Mouse (Mus musculus) cerebellum, postnatal 25 days (tissue): ENCODE data around the gene Lamc2.
A peak's percentile ranks its signal among the peaks of the same experiment; 100 is the strongest.

Source experiments
- DNase-seq, 2 experiments: peaks; one replicate each; pipeline ENCODE4 v3.0.0; 2021; ENCODE audit warnings: mixed read lengths in 2 of 2

The Lamc2 gene

DNA sequence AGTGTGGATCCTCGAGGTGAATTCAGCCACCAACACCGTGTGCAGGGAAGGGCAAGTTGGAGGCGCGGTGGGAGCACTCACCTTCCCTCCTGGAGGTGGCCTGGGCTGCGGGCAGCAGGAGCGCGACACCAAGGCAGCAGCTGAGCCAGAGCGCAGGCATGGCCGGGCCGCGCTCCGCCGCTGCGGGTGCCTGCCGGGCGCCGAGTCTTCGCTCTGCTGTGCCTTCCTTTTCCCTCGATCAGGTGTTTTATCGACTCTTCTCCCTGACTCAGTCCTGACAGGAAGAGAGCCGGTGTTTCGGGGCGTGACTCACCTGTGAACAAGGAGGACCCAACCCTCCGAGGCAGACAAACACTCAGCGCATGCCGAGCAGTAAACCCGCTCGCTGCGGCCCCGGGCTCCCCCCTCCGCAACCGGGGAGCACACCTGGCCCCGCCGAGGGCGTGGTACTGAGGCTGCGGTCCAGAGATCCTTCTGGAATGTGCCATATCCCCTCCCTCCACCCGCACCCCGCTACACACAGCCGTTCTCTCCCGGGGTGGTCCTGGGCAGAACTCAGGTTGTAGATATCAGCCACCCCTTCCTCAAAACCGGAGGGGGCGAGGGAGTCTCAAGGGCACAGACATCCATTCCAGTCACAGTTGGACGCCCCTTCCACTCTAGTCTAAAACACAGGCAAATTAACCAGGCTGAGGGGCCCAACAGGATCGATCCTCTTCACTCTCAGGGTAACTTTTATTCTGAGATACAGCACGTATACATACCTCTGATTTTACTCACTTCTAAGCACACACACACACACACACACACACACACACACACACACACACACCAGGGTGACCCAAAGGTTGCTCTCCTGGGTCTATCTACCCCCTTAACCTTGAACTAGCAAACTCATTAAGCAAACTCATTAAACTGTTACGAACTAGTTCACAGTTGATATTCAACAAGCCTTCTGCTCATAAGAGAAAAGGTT lies at the start of gene Lamc2:
Gene Lamc2, minus strand, starts transcription at position 620 of the 976 bp plus-strand sequence.
- peak; percentile 59 to 61 for DNase-seq

DNA sequence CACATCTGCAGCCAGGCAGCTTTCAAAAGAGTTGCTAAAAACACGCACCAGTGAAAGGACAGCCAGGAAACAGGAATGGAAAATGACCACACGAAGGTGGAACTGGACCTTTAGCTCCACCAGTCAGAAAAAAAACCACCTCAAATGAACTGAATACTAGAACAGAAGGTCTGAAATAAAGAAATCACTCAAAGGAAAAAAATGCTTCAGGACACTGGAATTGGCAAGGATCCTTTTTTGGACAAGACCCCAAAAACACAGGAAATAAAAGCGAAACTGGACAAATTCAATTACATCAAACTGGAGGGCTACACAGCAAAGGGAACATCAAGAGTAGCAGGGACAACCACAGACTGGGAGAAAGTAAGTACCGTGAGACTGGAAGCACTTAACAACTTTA lies 49.3 kb upstream of the Lamc2 start:
- no peak for DNase-seq

DNA sequence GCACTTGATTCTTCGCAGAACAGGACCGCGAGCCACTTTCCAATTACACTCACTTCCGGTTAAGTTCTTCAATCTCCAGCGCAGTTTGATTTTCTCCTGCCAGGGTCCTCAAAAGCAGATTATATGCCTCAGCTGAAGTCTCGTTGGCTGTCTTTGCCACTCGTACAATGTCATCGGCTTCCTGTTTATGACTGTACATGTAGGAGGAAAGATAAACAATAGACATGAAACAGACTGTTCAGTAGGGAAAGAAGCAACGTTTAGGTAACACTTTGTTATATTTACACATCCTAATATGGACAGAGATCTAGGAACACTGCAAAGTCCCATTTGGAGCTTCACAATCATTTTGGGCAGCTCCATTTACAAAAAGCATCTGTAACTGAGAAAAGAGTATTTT lies 45.4 kb upstream of the Lamc2 start:
- no peak for DNase-seq

- no peak for DNase-seq
Measured at GRCm38 (mm10) chr1:153227916-153228315, 41.7 kb upstream of the Lamc2 start.

DNA sequence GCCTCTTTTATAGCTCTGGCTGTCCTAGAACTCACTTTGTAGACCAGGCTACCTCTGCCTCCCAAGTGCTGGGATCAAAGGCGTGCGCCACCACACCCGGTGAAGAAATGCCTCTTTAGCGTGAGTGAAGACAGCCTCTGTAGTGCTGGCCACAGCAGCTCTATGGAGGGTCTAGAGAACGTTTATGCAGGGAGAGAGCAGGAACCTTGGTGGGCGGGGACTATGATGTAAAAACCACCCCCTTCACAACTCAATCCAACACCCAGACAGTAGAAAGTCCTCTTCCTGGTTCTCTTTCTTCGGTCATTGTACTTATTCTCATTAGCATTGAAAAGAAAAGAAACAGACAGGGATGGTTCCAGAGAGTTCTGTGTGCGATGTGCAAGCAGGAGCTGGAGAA lies 40.8 kb upstream of the Lamc2 start:
- DNase-seq: no peak

GRCm38 (mm10) chr1:153225786-153226725 lies 39.8 kb upstream of the Lamc2 start:
- DNase-seq: no peak

DNA sequence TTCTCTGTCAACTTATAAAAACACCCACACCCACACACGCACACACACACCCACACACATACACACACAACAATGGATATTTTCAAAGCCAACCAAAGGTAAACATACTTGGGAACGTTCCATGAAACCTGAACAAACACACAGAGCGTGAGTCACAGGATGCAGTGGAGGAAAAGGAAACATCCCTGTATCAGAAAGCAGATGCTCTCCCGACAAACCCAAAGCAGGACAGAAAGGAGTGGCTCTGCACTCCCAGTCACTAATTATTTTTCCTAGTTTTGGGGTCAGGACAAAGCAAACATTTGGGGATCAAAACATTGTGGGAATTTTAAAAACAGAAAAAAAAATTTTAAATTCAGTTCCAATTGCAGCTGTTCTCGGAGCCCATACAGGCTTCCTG lies 38.1 kb upstream of the Lamc2 start:
- DNase-seq: no peak

GRCm38 (mm10) chr1:153219376-153219775 lies 33.1 kb upstream of the Lamc2 start:
- peak; percentile 20 to 26 for DNase-seq

- DNase-seq: no peak
Measured at GRCm38 (mm10) chr1:153216516-153216915, 30.3 kb upstream of the Lamc2 start.

- DNase-seq: no peak
Measured at GRCm38 (mm10) chr1:153215676-153216075, 29.4 kb upstream of the Lamc2 start.

DNA sequence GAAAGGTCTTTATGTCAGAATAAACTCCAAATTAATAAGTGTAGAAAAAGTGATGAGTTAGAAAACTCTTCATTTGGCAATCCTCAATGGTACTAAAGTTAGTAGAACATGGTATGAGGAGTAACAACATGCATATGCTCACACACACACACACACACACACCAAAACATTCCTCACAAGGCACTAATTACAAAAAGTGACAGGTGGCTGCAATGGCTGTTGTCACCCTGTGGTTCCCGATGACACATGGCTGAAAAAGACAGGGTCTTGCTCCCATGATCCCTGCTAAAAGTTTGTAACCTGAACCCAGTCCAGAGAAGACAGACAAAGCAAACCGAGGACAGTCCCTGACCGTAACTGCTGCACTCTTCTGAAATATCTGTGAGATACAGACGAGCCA lies 24.7 kb upstream of the Lamc2 start:
- no peak for DNase-seq

DNA sequence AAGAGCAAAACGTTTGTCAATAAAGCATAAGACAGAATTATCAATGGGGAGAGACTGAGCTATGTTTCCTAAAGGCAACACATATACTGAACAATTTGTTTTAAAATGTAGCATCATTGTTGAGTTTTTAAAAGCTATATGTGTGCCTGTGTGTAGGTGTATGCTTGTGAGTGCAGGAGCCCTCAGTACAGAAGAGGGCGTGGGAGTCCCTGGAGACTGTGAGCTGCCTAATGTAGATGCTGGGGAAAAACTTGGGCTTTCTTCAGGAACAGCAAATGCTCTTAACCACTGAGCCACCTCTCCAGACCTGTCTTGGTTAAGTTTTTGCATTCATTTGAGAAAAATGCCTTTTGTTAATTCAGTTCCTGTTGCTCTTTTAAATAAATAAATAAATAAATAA lies 24.0 kb upstream of the Lamc2 start:
- DNase-seq: no peak

DNA sequence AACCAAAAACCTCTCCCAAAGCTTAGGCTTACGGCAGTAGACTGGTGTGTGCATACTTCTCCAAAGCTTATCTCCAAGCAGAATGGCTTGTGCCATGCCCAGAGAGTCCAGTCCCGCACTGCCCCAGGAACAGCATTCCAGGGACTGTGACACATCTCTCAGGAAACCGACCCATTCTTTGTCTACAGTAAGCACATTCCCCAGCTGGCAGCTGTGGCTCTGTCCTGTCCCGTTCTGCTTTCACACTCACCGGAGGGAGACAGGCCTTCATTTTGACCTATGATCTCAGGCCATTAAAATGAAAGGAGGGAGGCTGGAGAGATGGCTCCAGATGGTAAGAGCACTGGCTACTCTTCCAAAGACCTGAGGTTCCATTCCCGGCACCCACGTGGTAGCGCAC lies 15.9 kb upstream of the Lamc2 start:
- DNase-seq: no peak

DNA sequence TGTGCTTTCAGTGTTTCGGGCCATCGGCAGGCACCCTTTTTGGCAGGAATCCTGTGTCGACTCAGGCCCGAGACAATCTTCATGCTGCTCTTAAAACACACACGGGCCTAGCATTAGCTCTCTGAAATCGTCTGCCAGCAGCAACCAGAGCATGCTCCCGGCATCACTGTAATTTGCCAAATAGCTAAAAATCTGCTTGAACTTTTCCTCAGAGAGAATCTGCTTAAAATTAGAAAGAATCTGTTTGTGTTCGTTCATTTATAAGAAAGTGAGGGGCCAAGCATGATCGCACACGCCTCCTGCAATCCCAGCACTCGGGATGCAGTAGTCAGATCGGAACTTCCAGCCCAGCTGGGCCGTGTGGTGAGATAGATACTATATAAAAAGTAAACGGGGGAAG lies 15.2 kb upstream of the Lamc2 start:
- no peak for DNase-seq

DNA sequence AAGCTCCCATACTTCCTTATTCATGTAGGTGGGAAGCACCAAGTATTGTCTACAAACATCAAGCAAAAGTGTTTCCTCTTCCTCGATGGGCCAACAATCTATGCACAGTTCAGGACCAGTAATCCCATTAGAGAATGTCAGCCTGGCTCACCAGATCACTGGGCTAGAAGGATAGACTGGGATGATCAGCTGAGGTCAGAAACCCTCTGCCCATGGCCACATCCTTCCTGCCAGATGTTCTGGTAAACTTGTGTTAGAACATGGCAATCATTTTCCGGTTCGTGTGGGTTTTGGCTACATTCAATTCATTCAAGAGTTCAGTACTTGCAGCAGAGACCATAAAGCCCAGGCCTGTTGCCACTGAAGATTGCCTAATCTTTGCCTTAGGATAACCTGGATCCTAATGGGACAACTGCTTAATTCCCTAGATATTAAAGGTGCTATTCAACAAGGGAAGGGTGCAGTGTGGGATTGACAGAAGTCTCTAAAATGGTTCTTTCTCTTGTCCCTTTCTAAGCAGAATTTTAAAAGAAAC lies 11.1 kb upstream of the Lamc2 start:
- DNase-seq: no peak

- no peak for DNase-seq
Measured at GRCm38 (mm10) chr1:153192945-153193344, 6.7 kb upstream of the Lamc2 start.

DNA sequence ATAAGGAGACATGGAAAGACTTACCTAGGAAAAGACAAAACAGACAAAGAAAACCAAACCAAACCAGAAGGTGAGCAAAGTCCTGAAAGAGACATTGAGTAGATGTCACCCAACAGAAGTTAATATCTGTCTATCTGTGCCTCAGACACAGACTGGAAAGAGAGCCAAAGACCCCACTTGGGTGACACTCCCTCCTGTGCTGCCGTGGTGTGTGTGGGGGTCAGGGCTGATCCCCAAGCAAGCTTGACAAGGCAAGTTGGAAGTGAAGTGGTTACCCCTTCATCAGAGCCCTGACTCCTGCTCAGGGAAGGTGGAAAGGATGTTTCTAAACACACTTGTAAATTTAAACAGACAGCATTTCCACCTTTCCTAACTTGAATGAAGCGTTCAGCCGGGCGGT lies 6.1 kb upstream of the Lamc2 start:
- no peak for DNase-seq

GRCm38 (mm10) chr1:153191943-153192329 lies 5.7 kb upstream of the Lamc2 start:
- peak; percentile 25 to 65 for DNase-seq

GRCm38 (mm10) chr1:153191237-153191942 lies 5.1 kb upstream of the Lamc2 start:
- DNase-seq: no peak

- DNase-seq: no peak
Measured at GRCm38 (mm10) chr1:153188081-153188480, 1.8 kb upstream of the Lamc2 start.

GRCm38 (mm10) chr1:153180586-153181289 lies 5.5 kb downstream of the Lamc2 start:
- DNase-seq: peak; percentile 39 to 43

DNA sequence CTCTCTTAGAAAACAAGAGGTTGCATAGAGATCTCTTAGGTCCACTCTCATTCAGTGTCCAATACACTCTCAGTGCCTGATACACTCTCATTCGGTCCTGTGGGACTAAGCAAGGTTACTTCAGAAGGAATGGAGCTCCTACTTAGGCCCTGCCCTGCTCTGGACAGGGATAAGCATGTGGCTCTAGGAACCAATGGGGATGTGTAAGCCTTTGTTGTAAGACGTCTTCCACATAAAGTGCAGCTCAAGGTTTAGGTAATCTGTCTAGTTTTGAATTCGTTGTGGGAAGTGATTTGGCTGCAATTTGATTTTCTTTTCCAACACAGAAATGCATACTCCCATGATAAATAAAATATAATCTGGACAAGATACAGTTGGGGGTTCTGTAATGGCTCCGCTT lies 6.1 kb downstream of the Lamc2 start:
- DNase-seq: no peak
